Mouse (Mus musculus): ENCODE data around the gene Neo1. TPM values are rescaled to one million over a fixed set of nuclear protein-coding genes. Genes with fewer than 3 reads are reported as not detected.

The Neo1 gene
- polyA plus RNA-seq (2015; fragmentation: Nextera tagmentation; extraction: Ambion mirVana): 24.2 and 26.0 TPM in 2 replicates

- ATAC-seq: peak; percentile 95
- Histone ChIP-seq H3K4me3 (replicated peaks) (peak within 1 kb of the TSS; percentile 95), H3K36me3 (no peaks in the 10 kb centered on the region), H3K4me2 (replicated peaks) (peak within 1 kb of the TSS; percentile 81), H3K9ac (peak within 1 kb of the TSS; percentile 93), H3K27ac (peak within 1 kb of the TSS; percentile 100), H3K4me1 (replicated peaks) (0 out of 2 replicates have a peak, but pooled peaks cover 12% of the 10 kb centered on the region), H3K27me3 (replicated peaks) (no peaks in the 10 kb centered on the region), H3K9me3 (no peaks in the 10 kb centered on the region)
- WGBS: under 1% methylated on average over 66 of the region's 86 CpGs
These were observed at the start of gene Neo1 for GRCm38 (mm10) chr9:59036159-59036731. TSS of gene Neo1 (minus strand) at chr9:59036441.

- no peak overlapping the region for H3K4me2 ChIP-seq (replicated peaks)
- WGBS: 76% methylated on average over 4 of the region's 4 CpGs
- H3K9me3 ChIP-seq: no peaks in the 10 kb centered on the region
- no peak for ATAC-seq
- H3K4me1 ChIP-seq (replicated peaks): peaks cover 16% of the 10 kb centered on the region
- H3K9ac ChIP-seq: no peak overlapping the region
- H3K27me3 ChIP-seq (replicated peaks): no peaks in the 10 kb centered on the region
- no peak overlapping the region for H3K27ac ChIP-seq
- H3K4me3 ChIP-seq (replicated peaks): no peak overlapping the region
- no peaks in the 10 kb centered on the region for H3K36me3 ChIP-seq
These were observed 39.4 kb upstream of the Neo1 start for GRCm38 (mm10) chr9:59075632-59076031.

GRCm38 (mm10) chr9:59073887-59074286 is 37.6 kb upstream of the Neo1 start:
- Histone ChIP-seq H3K36me3 (no peaks in the 10 kb centered on the region), H3K4me3 (replicated peaks) (no peak overlapping the region), H3K9ac (no peak overlapping the region), H3K4me2 (replicated peaks) (no peak overlapping the region), H3K27me3 (replicated peaks) (no peaks in the 10 kb centered on the region), H3K27ac (no peak overlapping the region), H3K9me3 (no peaks in the 10 kb centered on the region), H3K4me1 (replicated peaks) (peaks cover 16% of the 10 kb centered on the region)
- no peak for ATAC-seq
- 83% methylated on average over 4 of the region's 4 CpGs for WGBS

- no peaks in the 10 kb centered on the region for H3K9me3 ChIP-seq
- no peak for ATAC-seq
- no peaks in the 10 kb centered on the region for H3K27me3 ChIP-seq (replicated peaks)
- H3K4me1 ChIP-seq (replicated peaks): peaks cover 16% of the 10 kb centered on the region
- no peak overlapping the region for H3K27ac ChIP-seq
- H3K36me3 ChIP-seq: no peaks in the 10 kb centered on the region
- no peak overlapping the region for H3K9ac ChIP-seq
- no peak overlapping the region for H3K4me3 ChIP-seq (replicated peaks)
- WGBS: 30% methylated on average over 14 of the region's 14 CpGs
- peak overlapping the region; percentile 27 for H3K4me2 ChIP-seq (replicated peaks)
These were observed 36.0 kb upstream of the Neo1 start for GRCm38 (mm10) chr9:59072076-59072777.

GRCm38 (mm10) chr9:59071220-59071977 is 35.2 kb upstream of the Neo1 start:
- peak; percentile 53; the same call in 1 of the 2 replicates for ATAC-seq
- Histone ChIP-seq H3K9me3 (no peaks in the 10 kb centered on the region), H3K4me1 (replicated peaks) (peaks cover 23% of the 10 kb centered on the region), H3K4me3 (replicated peaks) (no peak overlapping the region), H3K4me2 (replicated peaks) (peak overlapping the region; percentile 27; the same call in 1 of the 2 replicates), H3K36me3 (no peaks in the 10 kb centered on the region), H3K9ac (no peak overlapping the region), H3K27ac (no peak overlapping the region), H3K27me3 (replicated peaks) (no peaks in the 10 kb centered on the region)
- 53% methylated on average over 7 of the region's 7 CpGs for WGBS

- WGBS: 83% methylated on average over 4 of the region's 4 CpGs
- Histone ChIP-seq H3K27ac (no peak overlapping the region), H3K4me3 (replicated peaks) (no peak overlapping the region), H3K9ac (no peak overlapping the region), H3K27me3 (replicated peaks) (no peaks in the 10 kb centered on the region), H3K9me3 (no peaks in the 10 kb centered on the region), H3K4me2 (replicated peaks) (no peak overlapping the region), H3K36me3 (no peaks in the 10 kb centered on the region), H3K4me1 (replicated peaks) (peaks cover 30% of the 10 kb centered on the region)
- ATAC-seq: no peak
These were observed 34.0 kb upstream of the Neo1 start for GRCm38 (mm10) chr9:59070216-59070615.

GRCm38 (mm10) chr9:59065616-59066301 is 29.5 kb upstream of the Neo1 start:
- Histone ChIP-seq H3K9me3 (no peaks in the 10 kb centered on the region), H3K4me2 (replicated peaks) (no peak overlapping the region), H3K36me3 (no peaks in the 10 kb centered on the region), H3K4me3 (replicated peaks) (no peak overlapping the region), H3K27me3 (replicated peaks) (no peaks in the 10 kb centered on the region), H3K4me1 (replicated peaks) (peaks cover 23% of the 10 kb centered on the region), H3K27ac (no peak overlapping the region), H3K9ac (no peak overlapping the region)
- 34% methylated on average over 6 of the region's 6 CpGs for WGBS
- peak; percentile 59 for ATAC-seq

GRCm38 (mm10) chr9:59062409-59062808 is 26.2 kb upstream of the Neo1 start:
- 68% methylated on average over 4 of the region's 4 CpGs for whole genome bisulfite sequencing
- H3K9ac ChIP-seq: no peak overlapping the region
- H3K9me3 ChIP-seq: no peaks in the 10 kb centered on the region
- no peak overlapping the region for H3K4me3 ChIP-seq (replicated peaks)
- H3K27me3 ChIP-seq (replicated peaks): no peaks in the 10 kb centered on the region
- H3K36me3 ChIP-seq: no peaks in the 10 kb centered on the region
- peak overlapping the region; percentile 13; the same call in 1 of the 2 replicates for H3K27ac ChIP-seq
- ATAC-seq: no peak
- no peak overlapping the region for H3K4me2 ChIP-seq (replicated peaks)
- peaks cover 23% of the 10 kb centered on the region for H3K4me1 ChIP-seq (replicated peaks)

- Histone ChIP-seq H3K4me3 (replicated peaks) (no peak overlapping the region), H3K9ac (no peak overlapping the region), H3K4me2 (replicated peaks) (peak overlapping the region; percentile 14; the same call in 1 of the 2 replicates), H3K9me3 (no peaks in the 10 kb centered on the region), H3K36me3 (no peaks in the 10 kb centered on the region), H3K4me1 (replicated peaks) (0 out of 2 replicates have a peak, but pooled peaks cover 8% of the 10 kb centered on the region), H3K27me3 (replicated peaks) (no peaks in the 10 kb centered on the region), H3K27ac (no peak overlapping the region)
- ATAC-seq: peak; percentile 77
- 61% methylated on average over 9 of the region's 9 CpGs for WGBS
These were observed 23.9 kb upstream of the Neo1 start for GRCm38 (mm10) chr9:59060026-59060605.

GRCm38 (mm10) chr9:59059158-59059557 is 22.9 kb upstream of the Neo1 start:
- H3K36me3 ChIP-seq: no peaks in the 10 kb centered on the region
- WGBS: 85% methylated on average over 6 of the region's 6 CpGs
- H3K27me3 ChIP-seq (replicated peaks): no peaks in the 10 kb centered on the region
- H3K4me1 ChIP-seq (replicated peaks): 0 out of 2 replicates have a peak, but pooled peaks cover 8% of the 10 kb centered on the region
- no peak overlapping the region for H3K4me2 ChIP-seq (replicated peaks)
- H3K4me3 ChIP-seq (replicated peaks): no peak overlapping the region
- no peaks in the 10 kb centered on the region for H3K9me3 ChIP-seq
- no peak overlapping the region for H3K9ac ChIP-seq
- no peak for ATAC-seq
- H3K27ac ChIP-seq: no peak overlapping the region

- Histone ChIP-seq H3K27ac (no peak overlapping the region), H3K4me2 (replicated peaks) (no peak overlapping the region), H3K27me3 (replicated peaks) (no peaks in the 10 kb centered on the region), H3K9ac (no peak overlapping the region), H3K9me3 (no peaks in the 10 kb centered on the region), H3K4me1 (replicated peaks) (0 out of 2 replicates have a peak, but pooled peaks cover 8% of the 10 kb centered on the region), H3K4me3 (replicated peaks) (no peak overlapping the region), H3K36me3 (no peaks in the 10 kb centered on the region)
- 88% methylated on average over 6 of the region's 6 CpGs for WGBS
- ATAC-seq: no peak
These were observed 21.8 kb upstream of the Neo1 start for GRCm38 (mm10) chr9:59058060-59058459.
